Mouse (Mus musculus) yolk sac, embryonic 10.5 days (tissue): ENCODE measurements around the gene Psmb9.

Experiments
- DNase-seq: peaks from one replicate; pipeline ENCODE4 v3.0.0-alpha.2; 2017; ENCODE audit warnings: low spot score

Psmb9 gene

GRCm38 (mm10) chr17:34138655-34139054 lies 48.9 kb downstream of the Psmb9 start:
- DNase-seq: no peak

GRCm38 (mm10) chr17:34137601-34138000 lies 50.0 kb downstream of the Psmb9 start:
- no peak for DNase-seq

- peak; percentile 90 for DNase-seq
Measured at GRCm38 (mm10) chr17:34135297-34136224, 52.0 kb downstream of the Psmb9 start.

GRCm38 (mm10) chr17:34134451-34134850 lies 53.1 kb downstream of the Psmb9 start:
- no peak for DNase-seq

GRCm38 (mm10) chr17:34133289-34133688 lies 54.3 kb downstream of the Psmb9 start:
- no peak for DNase-seq
